Mouse (Mus musculus) MEL (cell line): Measurements from ENCODE around the gene Gcnt2.

Experiments used
- BHLHE40 ChIP-seq: IDR thresholded peaks from 2 replicates; pipeline ENCODE4 v1.6.1; 2012; ENCODE audit warnings: low read depth, mild to moderate bottlenecking, inconsistent platforms, low read length, improper control_type of control experiment, borderline replicate concordance
- CTCF ChIP-seq, 3 experiments: IDR thresholded peaks in 2 of 3; conservative IDR thresholded peaks in 1 of 3; 2 replicates each; pipeline ENCODE4 v1.5.1; 2011 to 2012; ENCODE audit warnings: low read length in 3 of 3, low read depth in 2 of 3, mild to moderate bottlenecking in 2 of 3, improper control_type of control experiment in 1 of 3, inconsistent platforms in 1 of 3, mixed read lengths in 1 of 3, moderate library complexity in 1 of 3; ENCODE audit not compliant: control insufficient read depth in 1 of 3, insufficient read depth in 1 of 3, poor library complexity in 1 of 3, severe bottlenecking in 1 of 3
- EP300 ChIP-seq, 2 experiments: IDR thresholded peaks; 2 replicates each; pipeline ENCODE4 v1.6.1; 2011; ENCODE audit warnings: improper control_type of control experiment in 2 of 2, low read length in 2 of 2, low read depth in 1 of 2, mild to moderate bottlenecking in 1 of 2
- GABPA ChIP-seq: IDR thresholded peaks from 2 replicates; pipeline ENCODE4 v1.6.1; 2012; ENCODE audit warnings: low read depth, mild to moderate bottlenecking, inconsistent platforms, low read length, improper control_type of control experiment, moderate library complexity
- MAX ChIP-seq: IDR thresholded peaks from 2 replicates; pipeline ENCODE4 v1.6.1; 2011; ENCODE audit warnings: low read length, improper control_type of control experiment
- POLR2A ChIP-seq, 2 experiments: IDR thresholded peaks; 2 replicates each; pipeline ENCODE4 v1.6.1; 2011 to 2012; ENCODE audit warnings: low read length in 2 of 2, mild to moderate bottlenecking in 2 of 2, control low read depth in 1 of 2, improper control_type of control experiment in 1 of 2, low read depth in 1 of 2, moderate library complexity in 1 of 2; ENCODE audit not compliant: control insufficient read depth in 1 of 2, insufficient read depth in 1 of 2, poor library complexity in 1 of 2
- TCF12 ChIP-seq: IDR thresholded peaks from 2 replicates; pipeline ENCODE4 v1.6.1; 2014; ENCODE audit warnings: low read depth, mild to moderate bottlenecking, inconsistent platforms, low read length, improper control_type of control experiment, moderate library complexity
- UBTF ChIP-seq: IDR thresholded peaks from 2 replicates; pipeline ENCODE4 v1.6.1; 2012; ENCODE audit warnings: low read depth, mild to moderate bottlenecking, inconsistent platforms, low read length, improper control_type of control experiment, moderate library complexity, borderline replicate concordance; ENCODE audit not compliant: insufficient read depth
- ZC3H11A ChIP-seq: IDR thresholded peaks from 2 replicates; pipeline ENCODE4 v1.6.1; 2012; ENCODE audit warnings: low read depth, mild to moderate bottlenecking, inconsistent platforms, low read length, improper control_type of control experiment
- ZMIZ1 ChIP-seq: IDR thresholded peaks from 2 replicates; pipeline ENCODE4 v1.6.1; 2012; ENCODE audit warnings: low read depth, mild to moderate bottlenecking, inconsistent platforms, low read length, improper control_type of control experiment, moderate library complexity
- ZNF384 ChIP-seq: IDR thresholded peaks from 2 replicates; pipeline ENCODE4 v1.6.1; 2012; ENCODE audit warnings: low read depth, mild to moderate bottlenecking, inconsistent platforms, low read length, improper control_type of control experiment

GRCm38 (mm10) chr13:40886643-40887381, 27.3 kb downstream of the Gcnt2 start:
- TF ChIP-seq TCF12 (no peak), CTCF (IDR thresholded peaks at IDR 0.05 in 2 of 3, conservative IDR thresholded peaks at IDR 0.05 in 1 of 3; ENCODE audit: control insufficient read depth in 1 of 3, insufficient read depth in 1 of 3, low read depth in 2 of 3, low read length in 3 of 3, poor library complexity in 1 of 3, severe bottlenecking in 1 of 3) (no peak), MAX (no peak), BHLHE40 (no peak), ZNF384 (no peak), EP300 (IDR thresholded peaks at IDR 0.05; ENCODE audit: low read depth in 1 of 2, low read length in 2 of 2) (no peak), UBTF (no peak), ZC3H11A (no peak), ZMIZ1 (no peak), POLR2A (IDR thresholded peaks at IDR 0.05; ENCODE audit: control insufficient read depth in 1 of 2, insufficient read depth in 1 of 2, low read depth in 1 of 2, low read length in 2 of 2, poor library complexity in 1 of 2) (no peak), GABPA (no peak)
